Mouse (Mus musculus) liver, postnatal 0 days (tissue): ENCODE results near the gene Fggy. TPM values are rescaled to one million over a fixed set of nuclear protein-coding genes. Genes with fewer than 3 reads are reported as not detected.

Experiments used
- ATAC-seq: fragments of 200-750 bp; cut with Nextera tagmentation; 2 replicates; pipeline ENCODE4 v1.8.0; 2017; ENCODE audit warnings: mild to moderate bottlenecking, moderate library complexity
- DNase-seq: peaks from one replicate; pipeline ENCODE4 v3.0.0-alpha.2; 2016
- H3K27ac ChIP-seq: fragments of 300-500 bp; sonication (generic); 2 replicates; pipeline ENCODE4 v1.5.1; 2014; ENCODE audit warnings: antibody characterized with exemption, moderate library complexity, mild to moderate bottlenecking, low read depth
- H3K27me3 ChIP-seq: fragments of 300-500 bp; sonication (generic); 2 replicates; pipeline ENCODE4 v1.6.1; 2014; ENCODE audit warnings: low read length, control low read depth, mixed read lengths; ENCODE audit not compliant: insufficient read depth
- H3K36me3 ChIP-seq: fragments of 300-500 bp; sonication (generic); replicated peaks from 2 replicates; pipeline ENCODE4 v1.6.1; 2014; ENCODE audit warnings: mild to moderate bottlenecking, control low read depth, low read length, moderate library complexity, mixed read lengths; ENCODE audit not compliant: insufficient read depth
- H3K4me1 ChIP-seq: fragments of 300-500 bp; sonication (generic); 2 replicates; pipeline ENCODE4 v1.6.1; 2014; ENCODE audit warnings: antibody characterized with exemption, mild to moderate bottlenecking, control low read depth; ENCODE audit not compliant: insufficient read depth
- H3K4me2 ChIP-seq: fragments of 300-500 bp; sonication (generic); 2 replicates; pipeline ENCODE4 v1.6.1; 2014; ENCODE audit warnings: low read depth, mild to moderate bottlenecking, low read length, moderate library complexity, mixed read lengths
- H3K4me3 ChIP-seq: fragments of 300-500 bp; sonication (generic); 2 replicates; pipeline ENCODE4 v1.5.1; 2014; ENCODE audit warnings: low read depth, low read length
- H3K9ac ChIP-seq: fragments of 300-500 bp; sonication (generic); replicated peaks from 2 replicates; pipeline ENCODE4 v1.6.1; 2014; ENCODE audit warnings: mild to moderate bottlenecking, moderate library complexity
- H3K9me3 ChIP-seq: fragments of 300-500 bp; sonication (generic); 2 replicates; pipeline ENCODE4 v1.6.1; 2016; ENCODE audit warnings: mild to moderate bottlenecking, control low read depth, low read length, mixed read lengths
- CTCF ChIP-seq: sonication (generic); IDR thresholded peaks from 2 replicates; pipeline ENCODE4 v1.5.1; 2016; ENCODE audit warnings: antibody characterized with exemption, low read depth
- EP300 ChIP-seq: IDR thresholded peaks from 2 replicates; pipeline ENCODE4 v1.6.1; 2016; ENCODE audit warnings: antibody characterized with exemption, low read depth, mild to moderate bottlenecking
- WGBS: fragments of 180-500 bp; shearing (Covaris S2); extraction: QIAGEN DNeasy Blood & Tissue Kit; methylation state at CpG from one replicate; pipeline ENCODE4 v1.1.7; 2014; ENCODE audit not compliant: insufficient replicate concordance; 5-methylcytosine and 5-hydroxymethylcytosine counted together
- polyA plus RNA-seq: library from polyadenylated mRNA; unstranded; fragments of >200 nt; fragmentation: Nextera tagmentation; extraction: Ambion mirVana; gene quantifications from 2 replicates; pipeline ENCODE4 v1.2.1, GENCODE M21; 2015

Fggy gene
- polyA plus RNA-seq, 1 experiment from 2014 or later: 45.4 TPM

DNA sequence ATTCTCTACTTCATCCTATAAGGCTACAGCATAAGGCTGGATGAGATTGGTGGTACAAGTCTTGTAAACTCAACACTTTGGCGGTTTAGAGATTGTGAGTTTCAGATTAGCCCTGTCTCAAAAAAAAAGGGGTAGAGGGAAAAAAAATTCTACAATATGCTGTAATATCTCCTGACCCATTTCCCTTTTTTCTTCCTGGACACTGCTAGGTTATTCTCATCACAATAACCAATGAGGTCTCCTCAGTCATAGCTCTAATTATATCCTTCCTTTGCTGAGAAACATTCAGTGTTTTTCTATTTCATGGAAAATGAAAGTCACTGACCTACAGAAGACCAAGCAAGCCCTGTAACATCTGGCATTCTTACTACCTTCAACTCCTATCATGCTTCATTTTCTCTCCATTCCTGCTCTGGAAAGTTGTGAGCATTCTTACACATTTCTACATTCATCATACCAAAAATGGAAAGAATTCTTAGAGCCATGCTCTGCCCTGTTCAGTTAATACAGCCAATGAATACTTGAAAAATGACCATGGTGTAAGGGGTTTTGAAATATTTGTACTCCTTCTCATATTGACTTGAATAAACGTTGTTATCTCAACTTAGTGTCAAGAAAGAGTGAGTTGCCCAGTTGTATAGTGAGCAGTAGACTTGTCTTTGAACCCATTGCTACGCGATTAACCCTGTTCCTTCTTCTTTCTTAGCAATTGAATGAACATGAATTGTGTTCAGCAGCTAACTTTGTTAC is 227.0 kb downstream of the Fggy start:
- H3K27ac ChIP-seq: no peak overlapping the region
- H3K4me3 ChIP-seq: no peak overlapping the region
- no peaks in the 10 kb centered on the region for H3K27me3 ChIP-seq
- ATAC-seq (no peak), DNase-seq (no peak)
- no peaks in the 10 kb centered on the region for H3K36me3 ChIP-seq
- H3K9ac ChIP-seq: no peak overlapping the region
- H3K9me3 ChIP-seq: no peaks in the 10 kb centered on the region
- no peaks in the 10 kb centered on the region for H3K4me1 ChIP-seq
- WGBS: 72% methylated on average over 4 of the region's 4 CpGs
- no peak overlapping the region for H3K4me2 ChIP-seq
- TF ChIP-seq CTCF: no peak
- TF ChIP-seq EP300: no peak

DNA sequence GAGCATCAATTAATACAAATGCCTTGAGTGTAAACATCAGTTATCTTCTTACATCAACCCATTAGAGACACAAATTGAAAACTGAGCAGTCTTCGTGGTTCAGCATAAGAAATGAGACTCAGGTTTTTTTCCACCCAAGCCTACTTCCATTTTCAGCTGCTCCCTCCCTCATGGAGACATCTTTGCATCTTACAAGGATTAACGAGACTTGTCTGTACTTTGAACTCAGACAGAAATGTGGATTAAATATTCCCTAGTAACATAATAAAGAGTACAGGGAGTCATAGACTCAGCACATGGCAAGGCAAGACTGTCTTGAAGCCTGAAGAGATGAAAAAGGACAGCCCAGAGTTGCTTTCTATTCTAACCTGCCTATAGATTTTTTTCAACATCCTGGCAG is 230.3 kb downstream of the Fggy start:
- Histone ChIP-seq H3K4me3 (no peak overlapping the region), H3K27ac (no peak overlapping the region)
- no peak for ATAC-seq

DNA sequence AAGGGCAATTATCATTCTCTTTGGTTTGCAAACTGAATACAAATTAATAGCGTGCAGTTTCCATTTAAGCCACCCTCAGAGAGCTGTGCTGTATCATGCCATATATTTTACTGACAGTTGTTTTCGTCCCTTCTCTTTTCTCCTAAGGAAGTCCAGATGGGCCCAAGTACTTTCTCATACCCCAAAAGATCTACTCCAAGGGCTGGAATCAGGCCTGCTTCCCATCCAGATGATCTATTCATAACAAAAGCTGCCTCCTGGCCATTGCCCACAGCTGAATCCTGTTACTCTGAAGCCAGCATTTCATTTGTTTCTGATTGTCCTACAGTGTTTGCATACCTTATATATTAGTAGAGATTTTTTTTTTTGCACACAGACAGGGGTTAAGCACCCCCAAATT is 231.6 kb downstream of the Fggy start:
- Histone ChIP-seq H3K4me2 (no peak overlapping the region), H3K4me3 (no peak overlapping the region), H3K9ac (no peak overlapping the region), H3K4me1 (peaks cover 4% of the 10 kb centered on the region; the same call in 1 of the 2 replicates), H3K27ac (no peak overlapping the region), H3K27me3 (no peaks in the 10 kb centered on the region), H3K9me3 (no peaks in the 10 kb centered on the region), H3K36me3 (no peaks in the 10 kb centered on the region)
- TF ChIP-seq EP300: no peak
- TF ChIP-seq CTCF: no peak
- ATAC-seq (no peak), DNase-seq (no peak)
- 85% methylated on average over 2 of the region's 2 CpGs for WGBS

More for the DNA sequence above, 230.3 kb downstream of the Fggy start:
- DNase-seq: no peak
- H3K27me3 ChIP-seq: no peaks in the 10 kb centered on the region
- whole genome bisulfite sequencing: 56% methylated on average over 2 of the region's 2 CpGs
- H3K9ac ChIP-seq: no peak overlapping the region
- no peak overlapping the region for H3K4me2 ChIP-seq
- TF ChIP-seq CTCF (no peak), EP300 (no peak)
- no peaks in the 10 kb centered on the region for H3K4me1 ChIP-seq
- no peaks in the 10 kb centered on the region for H3K36me3 ChIP-seq
- H3K9me3 ChIP-seq: no peaks in the 10 kb centered on the region

DNA sequence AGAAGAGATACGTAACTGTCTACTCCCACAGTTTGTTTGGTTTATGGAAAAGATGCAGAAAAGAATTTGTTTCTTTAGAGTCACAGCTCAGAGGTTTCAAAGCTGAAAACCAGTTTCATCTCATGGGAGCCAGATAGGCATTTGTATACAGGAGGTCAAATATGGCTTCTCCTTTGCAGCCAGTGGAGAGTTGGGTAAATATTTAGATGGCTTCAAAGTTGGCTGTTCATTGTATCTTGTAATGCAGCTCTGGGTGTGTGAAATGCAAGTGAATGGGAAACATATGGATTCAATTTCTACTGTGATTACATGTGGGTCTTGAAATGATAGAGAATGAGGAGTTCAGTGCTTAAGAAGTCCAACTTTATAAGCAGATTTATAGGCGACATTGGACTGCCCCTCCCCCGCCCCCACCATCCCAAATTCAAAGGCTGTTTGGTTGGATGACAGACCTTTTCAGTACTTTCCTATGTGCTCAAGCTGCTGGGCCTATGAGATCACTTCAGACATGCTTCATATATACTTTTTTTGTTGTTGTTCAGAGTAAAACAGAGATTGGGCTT is 234.7 kb downstream of the Fggy start:
- H3K27me3 ChIP-seq: no peaks in the 10 kb centered on the region
- no peaks in the 10 kb centered on the region for H3K36me3 ChIP-seq
- H3K27ac ChIP-seq: no peak overlapping the region
- no peak overlapping the region for H3K9ac ChIP-seq
- DNase-seq (no peak), ATAC-seq (no peak)
- no peaks in the 10 kb centered on the region for H3K9me3 ChIP-seq
- TF ChIP-seq CTCF (no peak), EP300 (no peak)
- peaks cover 4% of the 10 kb centered on the region; the same call in 1 of the 2 replicates for H3K4me1 ChIP-seq
- WGBS: 70% methylated on average over 3 of the region's 3 CpGs
- H3K4me3 ChIP-seq: no peak overlapping the region
- no peak overlapping the region for H3K4me2 ChIP-seq

DNA sequence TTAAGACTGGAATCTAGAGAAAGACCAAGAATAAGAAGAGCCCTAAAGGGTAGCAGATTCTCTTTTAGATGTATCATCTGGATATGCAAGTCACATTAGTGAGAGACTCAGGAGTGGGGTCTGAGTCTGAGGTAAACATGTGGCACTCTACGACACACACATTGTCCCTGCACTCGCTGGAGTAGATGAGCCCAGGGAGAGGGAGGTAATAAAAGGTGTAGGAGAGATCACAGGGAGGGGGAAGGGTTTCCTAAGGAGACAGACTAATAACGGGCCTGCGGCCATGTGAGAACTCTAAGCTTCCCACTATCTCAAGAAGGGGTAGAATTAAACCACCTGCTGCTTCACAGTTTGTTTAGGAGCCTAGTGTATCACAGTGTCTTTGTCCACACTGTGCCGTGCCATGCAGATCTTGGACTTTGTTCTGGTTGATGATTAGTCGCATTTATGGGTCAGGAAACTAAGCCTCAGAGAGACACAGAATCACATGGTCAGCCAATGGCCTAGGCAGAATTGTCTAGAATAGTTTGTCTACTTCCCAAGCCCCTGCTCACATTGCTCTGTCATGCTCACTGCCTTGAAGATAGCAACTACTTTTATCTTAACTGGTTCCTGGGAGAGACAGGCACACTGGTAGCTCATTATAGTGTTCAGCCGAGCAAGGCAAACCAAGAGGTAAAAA is 236.5 kb downstream of the Fggy start:
- TF ChIP-seq CTCF: no peak
- TF ChIP-seq EP300: peak; percentile 10; the same call in 1 of the 2 replicates
- H3K36me3 ChIP-seq: no peaks in the 10 kb centered on the region
- no peak overlapping the region for H3K9ac ChIP-seq
- no peak overlapping the region for H3K4me3 ChIP-seq
- H3K9me3 ChIP-seq: no peaks in the 10 kb centered on the region
- 43% methylated on average over 7 of the region's 7 CpGs for WGBS
- DNase-seq: peak; percentile 27
- H3K4me2 ChIP-seq: no peak overlapping the region
- H3K4me1 ChIP-seq: peaks cover 4% of the 10 kb centered on the region; the same call in 1 of the 2 replicates
- peak overlapping the region; percentile 75 for H3K27ac ChIP-seq
- H3K27me3 ChIP-seq: no peaks in the 10 kb centered on the region
- peak; percentile 92 for ATAC-seq

DNA sequence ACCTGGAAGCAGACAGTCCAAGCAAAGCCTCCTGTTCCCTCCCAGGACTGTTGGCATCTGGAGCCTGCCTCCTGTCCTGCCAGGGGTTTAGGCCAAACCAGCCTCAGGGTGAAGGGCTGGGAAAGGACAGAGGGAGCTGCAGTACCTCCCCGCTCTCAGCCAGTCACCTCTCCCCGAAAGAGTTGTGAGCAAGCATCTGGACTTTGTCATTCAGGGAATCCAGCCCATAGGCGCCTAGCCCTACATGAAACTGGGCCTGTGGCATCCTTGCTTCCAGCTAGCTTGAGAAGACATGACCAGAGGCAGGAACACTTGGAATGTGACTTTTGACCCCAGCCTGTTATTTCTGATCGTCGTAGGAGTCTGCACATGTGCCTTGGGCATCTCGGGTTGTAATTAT is 237.3 kb downstream of the Fggy start:
- H3K27me3 ChIP-seq: no peaks in the 10 kb centered on the region
- no peak overlapping the region for H3K4me2 ChIP-seq
- TF ChIP-seq CTCF (no peak), EP300 (no peak)
- no peaks in the 10 kb centered on the region for H3K36me3 ChIP-seq
- H3K9me3 ChIP-seq: no peaks in the 10 kb centered on the region
- H3K4me3 ChIP-seq: no peak overlapping the region
- ATAC-seq: peak; percentile 78
- H3K9ac ChIP-seq: no peak overlapping the region
- peak overlapping the region; percentile 75 for H3K27ac ChIP-seq
- H3K4me1 ChIP-seq: peaks cover 4% of the 10 kb centered on the region; the same call in 1 of the 2 replicates
- WGBS: 69% methylated on average over 6 of the region's 6 CpGs
- DNase-seq: peak; percentile 20
